In genomic region chr3:66802538-66802937, GRCm38 (mm10) we compare ENCODE assay signal across 17 mouse cellular contexts.
"Had no signal": no experiment of that assay in that cellular context is flagged by ENCODE, and none has a peak within 500 bp of the region (broad histone marks: within the 10 kb centered on the region; RNA-seq: fewer than 3 reads in every experiment).

No protein-coding gene starts in this region.

- H3K36me3 ChIP-seq: liver, embryonic 13.5 days; midbrain, embryonic 15.5 days; neural tube, embryonic 12.5 days; neural tube, embryonic 15.5 days had no signal

- H3K4me1 ChIP-seq: neural tube, embryonic 12.5 days had no signal

- H3K9me3 ChIP-seq: liver, embryonic 13.5 days; midbrain, embryonic 15.5 days; neural tube, embryonic 12.5 days; neural tube, embryonic 15.5 days had no signal

- H3K4me3 ChIP-seq: layer of hippocampus, adult 2 months; liver, embryonic 13.5 days; midbrain, embryonic 15.5 days; neural tube, embryonic 12.5 days; neural tube, embryonic 15.5 days had no signal

- H3K4me2 ChIP-seq: liver, embryonic 13.5 days; midbrain, embryonic 11.5 days; midbrain, embryonic 15.5 days; neural tube, embryonic 12.5 days; neural tube, embryonic 15.5 days had no signal

- ATAC-seq: inflammation-experienced regulatory T-cells, adult 6 months; intestine, embryonic 16.5 days; midbrain, embryonic 15.5 days had no signal

- DNase-seq: kidney, adult 9 months; layer of hippocampus, adult 9-11 months; liver, embryonic 13.5 days; lung, adult 2 months; lung, postnatal 14 days; lung, postnatal 4 days; retina, postnatal 1 day; right cerebral cortex, postnatal 25 days; thymus, adult 18-20 months; thymus, postnatal 4 days had no signal

- H3K27ac ChIP-seq: layer of hippocampus, adult 2 months; liver, embryonic 13.5 days; midbrain, embryonic 15.5 days; neural tube, embryonic 12.5 days; neural tube, embryonic 15.5 days had no signal

- H3K27me3 ChIP-seq: liver, embryonic 13.5 days; midbrain, embryonic 15.5 days; neural tube, embryonic 12.5 days; neural tube, embryonic 15.5 days had no signal

- H3K9ac ChIP-seq: liver, embryonic 13.5 days; midbrain, embryonic 15.5 days; neural tube, embryonic 12.5 days; neural tube, embryonic 15.5 days had no signal
